Mouse (Mus musculus) kidney, embryonic 15.5 days (tissue): ENCODE measurements around the gene Ccdc88c. TPM values are rescaled to one million over a fixed set of nuclear protein-coding genes. Genes with fewer than 3 reads are reported as not detected.

Experiments used
- ATAC-seq: fragments of 200-750 bp; cut with Nextera tagmentation; replicated peaks from 2 replicates; pipeline ENCODE4 v1.8.0; 2017; ENCODE audit warnings: moderate TSS enrichment; ENCODE audit not compliant: low FRiP score
- H3K27ac ChIP-seq: fragments of 300-500 bp; sonication (generic); 2 replicates; pipeline ENCODE4 v1.5.1; 2015; ENCODE audit warnings: mild to moderate bottlenecking, inconsistent platforms
- H3K27me3 ChIP-seq: fragments of 300-500 bp; sonication (generic); 2 replicates; pipeline ENCODE4 v1.6.1; 2015; ENCODE audit warnings: inconsistent platforms
- H3K36me3 ChIP-seq: fragments of 300-500 bp; sonication (generic); 2 replicates; pipeline ENCODE4 v1.6.1; 2015; ENCODE audit warnings: inconsistent platforms
- H3K4me1 ChIP-seq: fragments of 300-500 bp; sonication (generic); 2 replicates; pipeline ENCODE4 v1.6.1; 2015; ENCODE audit warnings: inconsistent platforms
- H3K4me2 ChIP-seq: fragments of 300-500 bp; sonication (generic); 2 replicates; pipeline ENCODE4 v1.6.1; 2015; ENCODE audit warnings: moderate library complexity, mild to moderate bottlenecking, inconsistent platforms
- H3K4me3 ChIP-seq: fragments of 300-500 bp; sonication (generic); replicated peaks from 2 replicates; pipeline ENCODE4 v1.5.1; 2015; ENCODE audit warnings: mild to moderate bottlenecking, inconsistent platforms
- H3K9ac ChIP-seq: fragments of 300-500 bp; sonication (generic); 2 replicates; pipeline ENCODE4 v1.6.1; 2015; ENCODE audit warnings: mild to moderate bottlenecking, inconsistent platforms
- H3K9me3 ChIP-seq: fragments of 300-500 bp; sonication (generic); replicated peaks from 2 replicates; pipeline ENCODE4 v1.6.1; 2016; ENCODE audit warnings: inconsistent platforms
- WGBS: fragments of 180-500 bp; shearing (Covaris S2); methylation state at CpG from one replicate; pipeline ENCODE4 v1.1.7; 2015; ENCODE audit warnings: mixed read lengths; 5-methylcytosine and 5-hydroxymethylcytosine counted together
- polyA plus RNA-seq: library from polyadenylated mRNA; unstranded; fragments of >200 nt; fragmentation: Nextera tagmentation; extraction: Ambion mirVana; gene quantifications from 2 replicates; pipeline ENCODE4 v1.2.1, GENCODE M21; 2015

Ccdc88c gene
- polyA plus RNA-seq, 1 experiment from 2014 or later, result 12.7 TPM

DNA sequence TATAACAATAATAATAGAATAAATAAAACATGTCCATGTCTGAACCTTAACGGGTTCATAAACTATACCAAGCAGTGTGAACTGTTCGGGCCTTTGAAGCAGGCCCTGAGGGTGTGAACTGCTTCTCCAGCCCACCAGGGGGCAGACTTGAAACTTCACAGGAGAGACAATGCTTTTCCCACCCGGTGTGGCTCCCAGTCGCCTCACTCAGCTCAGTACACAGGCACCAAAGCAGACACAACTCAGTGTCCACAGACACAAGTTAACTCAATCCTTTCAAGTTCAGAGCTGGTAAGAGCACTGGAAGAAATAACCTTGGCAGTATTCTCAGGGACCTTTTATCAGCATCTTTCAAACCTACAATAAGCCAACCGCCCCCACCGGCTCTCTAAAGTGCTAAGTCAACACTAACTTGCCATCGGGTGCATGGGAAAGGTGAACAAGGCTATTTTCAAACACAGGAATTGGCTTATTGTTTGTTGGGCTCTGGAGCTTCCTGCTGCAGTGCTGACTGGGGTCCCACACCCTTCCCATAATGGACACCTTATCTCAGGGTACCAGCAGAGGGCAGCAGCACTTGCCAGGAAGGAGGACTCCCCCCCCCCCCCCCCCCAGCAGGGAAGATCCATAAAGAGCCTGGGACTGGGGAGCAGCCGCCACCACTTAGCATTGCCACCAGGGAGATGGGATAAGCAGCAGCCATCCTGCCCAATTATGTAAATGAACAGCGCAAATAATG, 76.5 kb downstream of the Ccdc88c start:
- H3K4me3 ChIP-seq, result no peak overlapping the region
- H3K36me3 ChIP-seq, result peaks cover 32% of the 10 kb centered on the region
- H3K4me2 ChIP-seq, result peak overlapping the region; percentile 39
- H3K27ac ChIP-seq, result peak overlapping the region; percentile 81
- no peaks in the 10 kb centered on the region for H3K9me3 ChIP-seq
- H3K9ac ChIP-seq, result no peak overlapping the region
- no peaks in the 10 kb centered on the region for H3K27me3 ChIP-seq
- peak; percentile 86 for ATAC-seq
- WGBS, result 36% methylated on average over 9 of the region's 9 CpGs
- peaks cover 23% of the 10 kb centered on the region for H3K4me1 ChIP-seq

DNA sequence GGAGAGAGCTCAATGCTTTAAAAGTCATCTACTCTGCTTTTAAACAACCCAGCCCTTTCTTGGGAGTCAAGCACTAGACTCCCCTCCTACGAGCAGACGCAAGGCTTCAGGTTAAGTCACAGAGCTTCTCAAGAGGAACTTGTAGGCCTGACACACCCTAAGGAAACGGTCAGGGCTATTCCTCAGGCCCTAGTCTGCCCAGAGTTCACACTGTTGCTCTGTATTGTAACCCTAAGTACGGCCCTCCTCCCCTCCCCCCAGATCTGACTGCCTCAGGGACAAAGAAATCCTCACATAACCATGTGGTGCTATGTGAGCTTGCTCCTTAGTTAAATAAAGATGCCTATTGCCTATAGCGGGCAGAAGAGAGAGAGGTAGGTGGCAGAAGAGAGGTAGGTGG, 79.7 kb downstream of the Ccdc88c start:
- Histone ChIP-seq H3K4me1 (peaks cover 8% of the 10 kb centered on the region), H3K27me3 (no peaks in the 10 kb centered on the region), H3K36me3 (peaks cover 64% of the 10 kb centered on the region), H3K4me2 (no peak overlapping the region), H3K4me3 (no peak overlapping the region), H3K27ac (no peak overlapping the region), H3K9ac (no peak overlapping the region), H3K9me3 (no peaks in the 10 kb centered on the region)
- 75% methylated on average over 5 of the region's 5 CpGs for WGBS
- no peak for ATAC-seq

DNA sequence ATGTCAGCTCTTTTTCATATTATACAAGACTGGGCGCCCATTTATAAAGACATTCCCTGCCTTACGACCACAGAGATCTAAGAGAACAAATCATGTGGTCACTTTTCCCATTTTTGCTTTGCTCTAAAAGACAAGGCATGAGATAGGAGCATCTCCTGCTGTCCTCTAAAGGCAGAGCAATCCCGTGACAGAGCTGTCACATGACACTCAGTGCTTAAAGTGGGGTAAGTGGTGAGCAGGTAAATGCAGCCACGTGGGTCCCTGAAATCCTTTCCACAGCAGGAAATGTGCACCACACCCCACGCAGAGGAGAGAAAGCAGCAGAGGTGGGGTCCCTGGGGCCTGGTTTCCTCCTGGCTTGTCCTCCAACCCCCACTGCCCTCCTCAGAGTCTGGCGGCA, 80.8 kb downstream of the Ccdc88c start:
- Histone ChIP-seq H3K9me3 (no peaks in the 10 kb centered on the region), H3K36me3 (peaks cover 68% of the 10 kb centered on the region), H3K9ac (no peak overlapping the region), H3K27me3 (no peaks in the 10 kb centered on the region), H3K27ac (no peak overlapping the region), H3K4me2 (no peak overlapping the region), H3K4me1 (peaks cover 8% of the 10 kb centered on the region), H3K4me3 (no peak overlapping the region)
- no peak for ATAC-seq
- 81% methylated on average over 6 of the region's 6 CpGs for WGBS

DNA sequence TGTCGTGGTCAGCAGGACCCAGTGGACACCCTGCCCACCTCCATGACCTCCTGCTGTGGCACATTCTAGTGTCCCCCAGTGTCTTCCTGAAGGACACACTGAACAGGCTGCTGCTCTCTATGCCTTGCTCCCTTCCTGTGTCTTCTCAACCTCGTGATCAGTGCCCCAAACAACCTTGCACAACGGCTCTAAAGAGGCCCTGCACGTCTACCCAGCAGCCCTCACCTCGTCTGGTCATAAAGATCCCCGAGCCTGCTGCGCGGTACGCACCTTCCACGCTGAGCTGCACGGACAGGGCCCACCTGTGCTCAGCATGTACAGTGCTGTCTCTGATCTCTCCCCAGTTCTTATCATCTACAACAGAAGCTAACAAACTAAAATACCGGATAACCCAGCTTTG, 82.9 kb downstream of the Ccdc88c start:
- Histone ChIP-seq H3K36me3 (peaks cover 75% of the 10 kb centered on the region), H3K27me3 (no peaks in the 10 kb centered on the region), H3K4me3 (no peak overlapping the region), H3K27ac (no peak overlapping the region), H3K4me1 (no peaks in the 10 kb centered on the region), H3K9ac (no peak overlapping the region), H3K9me3 (no peaks in the 10 kb centered on the region), H3K4me2 (no peak overlapping the region)
- no peak for ATAC-seq
- 82% methylated on average over 12 of the region's 12 CpGs for WGBS

DNA sequence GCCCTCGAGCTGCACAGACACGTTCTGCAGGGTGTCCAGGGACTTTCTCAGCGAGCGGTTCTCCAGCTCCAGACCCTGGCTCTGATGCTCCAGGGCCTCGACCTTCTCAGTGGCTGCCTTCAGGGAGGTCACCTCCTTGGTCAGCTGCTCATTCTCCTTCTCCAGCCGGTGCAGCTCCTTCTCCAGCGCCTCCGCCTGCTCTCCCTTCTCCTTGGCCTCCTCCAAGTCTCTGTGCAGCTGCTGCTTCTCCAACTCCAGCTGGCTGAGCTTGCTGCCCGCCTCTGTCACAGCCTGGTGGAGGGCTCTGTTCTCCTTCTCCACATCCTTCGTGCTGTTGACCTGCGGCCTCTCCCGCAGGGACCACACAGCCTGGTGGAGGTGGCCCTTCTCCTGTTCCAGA, 83.4 kb downstream of the Ccdc88c start:
- Histone ChIP-seq H3K4me2 (no peak overlapping the region), H3K9me3 (no peaks in the 10 kb centered on the region), H3K4me3 (no peak overlapping the region), H3K27ac (no peak overlapping the region), H3K36me3 (peaks cover 80% of the 10 kb centered on the region), H3K4me1 (no peaks in the 10 kb centered on the region), H3K27me3 (no peaks in the 10 kb centered on the region), H3K9ac (no peak overlapping the region)
- 71% methylated on average over 12 of the region's 12 CpGs for WGBS
- ATAC-seq, result 0 out of 2 replicates have a peak, but pooled peaks have one; percentile 37

DNA sequence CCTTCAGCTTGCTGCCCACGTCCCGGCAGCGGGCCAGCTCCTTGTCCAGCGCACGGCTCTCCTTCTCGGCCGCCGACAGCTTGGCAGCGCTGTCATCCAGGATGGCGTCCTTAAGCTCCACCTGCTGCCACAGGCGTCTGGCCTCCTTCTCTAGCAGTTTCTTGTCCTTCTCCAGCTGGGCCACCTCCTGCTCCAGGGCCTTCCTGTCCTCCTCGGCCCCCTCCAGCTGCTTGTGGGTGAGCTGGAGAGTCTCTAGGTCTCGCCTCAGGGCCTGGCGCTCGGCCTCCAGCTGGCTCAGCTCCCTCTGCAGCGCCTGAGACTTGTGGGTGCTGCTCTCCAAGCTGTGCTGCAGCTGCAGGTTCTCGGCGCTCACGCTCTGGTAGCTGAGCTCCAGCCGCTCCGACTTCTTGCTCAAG, 83.9 kb downstream of the Ccdc88c start:
- 0 out of 2 replicates have a peak, but pooled peaks have one; percentile 27 for ATAC-seq
- Histone ChIP-seq H3K36me3 (peaks cover 85% of the 10 kb centered on the region), H3K4me2 (no peak overlapping the region), H3K27ac (no peak overlapping the region), H3K4me1 (no peaks in the 10 kb centered on the region), H3K9ac (no peak overlapping the region), H3K9me3 (no peaks in the 10 kb centered on the region), H3K27me3 (no peaks in the 10 kb centered on the region), H3K4me3 (no peak overlapping the region)
- WGBS, result 88% methylated on average over 21 of the region's 21 CpGs

DNA sequence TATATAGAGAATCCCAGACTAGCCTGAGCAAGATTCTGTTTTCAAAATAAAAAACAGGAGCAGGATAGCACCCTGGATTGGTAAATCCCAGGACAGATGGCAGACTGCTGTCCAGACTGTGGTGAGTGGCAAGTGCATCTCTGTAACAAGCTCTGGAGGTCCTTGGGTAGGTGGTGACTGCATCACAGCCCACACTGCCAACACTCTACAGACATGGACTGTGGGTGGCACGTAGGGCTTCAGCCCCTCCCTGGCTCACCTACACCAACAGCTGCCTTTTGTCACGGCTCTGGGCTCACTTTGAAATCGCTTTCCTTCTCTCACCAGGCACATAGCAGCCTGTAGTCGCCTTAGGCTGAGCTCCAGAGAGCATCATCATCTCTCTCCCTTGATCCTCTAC, 85.7 kb downstream of the Ccdc88c start:
- 72% methylated on average over 4 of the region's 4 CpGs for WGBS
- Histone ChIP-seq H3K27ac (no peak overlapping the region), H3K9me3 (no peaks in the 10 kb centered on the region), H3K4me2 (no peak overlapping the region), H3K4me3 (no peak overlapping the region), H3K9ac (no peak overlapping the region), H3K4me1 (no peaks in the 10 kb centered on the region), H3K27me3 (no peaks in the 10 kb centered on the region), H3K36me3 (peaks cover 88% of the 10 kb centered on the region)
- ATAC-seq, result no peak

DNA sequence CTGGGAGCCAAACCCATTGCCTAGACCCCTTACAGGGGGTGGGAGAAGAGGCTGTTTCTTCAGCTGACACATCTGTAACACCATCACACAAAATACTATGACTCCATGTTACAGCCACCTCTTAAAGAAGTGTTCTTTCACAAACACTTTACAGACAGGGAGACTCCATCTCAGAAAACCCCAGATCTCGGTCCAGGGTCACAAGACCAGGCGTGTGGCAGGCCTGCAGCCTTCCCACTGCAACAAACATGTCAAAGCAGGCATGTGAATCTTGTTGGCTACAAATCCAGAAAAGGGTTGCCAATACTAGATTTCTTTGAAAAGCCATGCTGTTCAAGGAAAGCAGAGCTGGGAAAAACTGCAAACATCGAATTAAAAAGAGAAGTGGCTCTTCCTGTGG, 87.5 kb downstream of the Ccdc88c start:
- no peaks in the 10 kb centered on the region for H3K9me3 ChIP-seq
- peaks cover 13% of the 10 kb centered on the region; the same call in 1 of the 2 replicates for H3K4me1 ChIP-seq
- H3K36me3 ChIP-seq, result peaks cover 80% of the 10 kb centered on the region
- no peaks in the 10 kb centered on the region for H3K27me3 ChIP-seq
- 86% methylated on average over 3 of the region's 3 CpGs for WGBS
- H3K4me3 ChIP-seq, result no peak overlapping the region
- no peak for ATAC-seq
- H3K4me2 ChIP-seq, result no peak overlapping the region
- H3K27ac ChIP-seq, result no peak overlapping the region
- no peak overlapping the region for H3K9ac ChIP-seq

DNA sequence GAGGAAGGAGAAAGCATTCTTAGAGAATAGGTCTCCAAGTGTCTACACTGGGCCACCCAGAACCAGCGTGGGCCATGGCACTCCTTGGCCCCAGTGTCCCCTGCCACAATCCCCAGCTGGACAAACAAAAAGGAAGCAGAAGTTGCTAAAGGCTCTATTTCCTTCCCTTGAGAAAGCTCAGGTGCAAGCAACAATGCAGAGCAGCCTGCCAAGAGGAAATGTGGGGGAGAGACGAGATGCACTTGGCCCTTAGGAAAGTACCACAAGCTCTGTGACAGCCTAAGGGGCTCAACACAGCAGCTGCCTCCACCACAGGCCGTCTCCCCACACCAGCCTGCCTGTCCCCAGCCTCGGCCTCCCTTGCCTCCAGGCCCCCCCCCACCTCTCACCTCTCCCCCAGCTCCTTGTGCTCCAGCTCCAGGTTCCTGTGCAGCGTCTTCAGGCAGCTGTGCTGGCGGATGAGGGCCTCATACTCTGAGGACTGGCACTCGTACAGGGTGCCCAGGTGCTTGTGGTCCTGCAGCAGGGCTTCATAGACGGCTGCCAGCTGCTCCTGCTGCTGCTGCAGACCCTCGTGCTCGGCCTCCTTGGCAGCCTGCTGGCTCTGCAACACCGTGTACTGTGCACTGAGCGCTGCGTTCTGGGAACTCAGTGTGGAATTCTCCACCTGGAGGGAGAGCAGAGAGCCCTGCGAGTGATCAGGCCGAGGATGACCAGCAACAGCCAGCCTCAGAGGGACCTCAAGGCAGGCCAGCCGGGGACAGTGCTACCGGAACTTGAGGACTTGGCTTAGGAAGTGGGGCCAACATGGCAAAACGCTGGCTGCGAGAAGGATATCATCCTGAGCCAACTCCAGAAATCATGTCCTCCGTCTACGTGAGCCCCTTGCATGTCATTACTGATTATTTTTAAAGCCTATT, 91.2 kb downstream of the Ccdc88c start:
- H3K4me3 ChIP-seq, result no peak overlapping the region
- no peaks in the 10 kb centered on the region for H3K9me3 ChIP-seq
- H3K27ac ChIP-seq, result peak overlapping the region; percentile 80
- peaks cover 13% of the 10 kb centered on the region; the same call in 1 of the 2 replicates for H3K4me1 ChIP-seq
- WGBS, result 54% methylated on average over 21 of the region's 21 CpGs
- H3K4me2 ChIP-seq, result no peak overlapping the region
- ATAC-seq, result peak; percentile 47
- no peak overlapping the region for H3K9ac ChIP-seq
- peaks cover 79% of the 10 kb centered on the region for H3K36me3 ChIP-seq
- H3K27me3 ChIP-seq, result no peaks in the 10 kb centered on the region

DNA sequence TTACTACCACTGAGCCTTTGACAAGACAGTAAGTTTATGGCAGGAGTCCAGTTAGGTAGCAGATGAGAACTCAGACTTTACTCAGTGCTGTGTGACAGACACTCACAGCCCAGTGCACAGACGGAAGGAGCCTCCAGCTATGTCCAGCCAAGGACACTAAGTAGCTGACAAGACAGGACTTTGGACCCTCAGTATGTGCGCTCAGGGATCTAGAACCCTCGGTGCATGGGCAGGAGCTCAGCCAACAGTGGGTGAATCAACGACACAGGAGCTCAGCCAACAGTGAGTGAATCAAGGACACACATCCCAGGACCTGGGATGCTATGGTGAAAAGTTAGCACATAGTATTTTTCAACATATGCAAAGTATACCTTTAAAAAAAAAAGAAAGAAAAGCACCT, 92.1 kb downstream of the Ccdc88c start:
- peaks cover 81% of the 10 kb centered on the region for H3K36me3 ChIP-seq
- H3K4me1 ChIP-seq, result peaks cover 13% of the 10 kb centered on the region; the same call in 1 of the 2 replicates
- no peak overlapping the region for H3K9ac ChIP-seq
- H3K4me2 ChIP-seq, result no peak overlapping the region
- WGBS, result 78% methylated on average over 4 of the region's 4 CpGs
- no peaks in the 10 kb centered on the region for H3K27me3 ChIP-seq
- H3K4me3 ChIP-seq, result no peak overlapping the region
- H3K27ac ChIP-seq, result peak overlapping the region; percentile 80
- ATAC-seq, result 0 out of 2 replicates have a peak, but pooled peaks have one; percentile 7
- no peaks in the 10 kb centered on the region for H3K9me3 ChIP-seq

DNA sequence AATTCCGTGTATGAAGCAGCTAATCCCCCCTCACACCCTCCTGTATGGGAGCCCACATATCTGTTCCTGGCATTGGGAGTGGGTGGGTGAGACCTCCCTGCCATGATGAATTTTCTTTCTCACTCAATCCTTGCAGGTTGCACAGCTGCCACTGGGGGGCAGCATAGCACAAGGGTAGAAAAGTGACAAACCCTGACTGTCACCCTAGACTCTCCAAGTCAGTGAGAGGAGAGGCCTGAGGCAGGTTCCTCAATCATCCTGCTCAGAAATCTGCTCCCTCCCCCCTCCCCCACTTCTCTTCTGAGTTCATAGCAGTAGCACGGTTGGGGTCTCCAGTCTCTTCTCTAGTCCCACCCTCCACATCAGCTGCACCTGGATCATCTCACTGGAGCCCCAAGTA, 92.7 kb downstream of the Ccdc88c start:
- Histone ChIP-seq H3K4me1 (peaks cover 13% of the 10 kb centered on the region; the same call in 1 of the 2 replicates), H3K9ac (no peak overlapping the region)

DNA sequence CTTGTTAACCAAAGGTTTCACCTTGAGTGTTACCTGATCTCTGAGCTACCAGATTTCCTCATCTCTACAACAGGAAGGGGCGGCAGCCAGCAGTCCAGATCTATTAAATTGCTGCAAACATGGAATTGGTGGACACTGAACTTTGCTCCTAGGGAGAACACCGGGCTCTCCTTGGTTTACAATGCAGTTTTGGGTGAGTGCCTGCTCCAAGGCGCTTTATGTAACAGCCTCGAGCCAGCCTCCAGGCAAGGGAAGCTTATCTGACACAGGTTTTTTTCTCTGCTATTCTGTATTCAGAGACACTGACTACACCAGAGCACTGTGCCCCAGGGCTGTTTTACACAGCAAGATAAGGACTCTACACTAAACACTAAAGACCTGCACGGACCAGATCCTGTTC, 94.1 kb downstream of the Ccdc88c start:
- H3K9me3 ChIP-seq, result no peaks in the 10 kb centered on the region
- peaks cover 80% of the 10 kb centered on the region for H3K36me3 ChIP-seq
- H3K27ac ChIP-seq, result no peak overlapping the region
- H3K4me2 ChIP-seq, result no peak overlapping the region
- WGBS, result 83% methylated on average over 5 of the region's 5 CpGs
- H3K27me3 ChIP-seq, result no peaks in the 10 kb centered on the region
- H3K9ac ChIP-seq, result no peak overlapping the region
- H3K4me1 ChIP-seq, result peaks cover 13% of the 10 kb centered on the region; the same call in 1 of the 2 replicates
- H3K4me3 ChIP-seq, result no peak overlapping the region
- no peak for ATAC-seq

More for the DNA sequence above, 92.7 kb downstream of the Ccdc88c start:
- no peak overlapping the region for H3K27ac ChIP-seq
- ATAC-seq, result 0 out of 2 replicates have a peak, but pooled peaks have one; percentile 13
- H3K36me3 ChIP-seq, result peaks cover 81% of the 10 kb centered on the region
- no peaks in the 10 kb centered on the region for H3K27me3 ChIP-seq
- H3K9me3 ChIP-seq, result no peaks in the 10 kb centered on the region
- no peak overlapping the region for H3K4me3 ChIP-seq
- H3K4me2 ChIP-seq, result no peak overlapping the region
- 30% methylated on average over 2 of the region's 2 CpGs for WGBS
